Mouse (Mus musculus) ovary, adult 2 months (tissue): ENCODE data around the gene Fchsd2. TPM values are rescaled to one million over a fixed set of nuclear protein-coding genes. Genes with fewer than 3 reads are reported as not detected.

ENCODE experiments used
- polyA plus RNA-seq: library from polyadenylated mRNA; depleted of rRNA; stranded (reverse); fragments of >200 nt; gene quantifications from 2 replicates; pipeline ENCODE4 v1.2.3, GENCODE M21; 2012; rRNA removed

Gene Fchsd2
- 7.9 and 8.6 TPM in 2 replicates for polyA plus RNA-seq

DNA sequence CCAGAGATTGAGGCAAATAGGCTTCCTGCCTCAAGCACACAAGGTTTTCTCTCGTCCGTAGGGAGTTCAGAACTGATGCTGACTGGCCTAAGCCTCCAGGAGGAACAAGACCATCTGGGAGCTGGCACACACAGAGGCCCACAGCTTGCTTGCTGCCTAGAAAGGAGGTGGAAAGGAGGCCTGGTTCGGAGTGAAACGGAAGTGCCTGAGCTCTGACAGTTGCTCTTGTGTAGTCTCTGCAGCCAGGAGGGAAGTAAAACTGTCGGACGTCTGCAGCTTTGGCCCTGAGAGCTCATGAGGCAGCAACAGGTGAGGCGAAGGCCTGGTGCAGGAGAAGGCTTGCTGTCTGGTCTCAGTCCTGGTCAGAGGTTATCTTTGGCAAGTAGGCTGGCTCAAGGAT is at the start of gene Fchsd2:
Fchsd2 (plus strand) TSS at position 246 of the 400 bp plus-strand sequence.

DNA sequence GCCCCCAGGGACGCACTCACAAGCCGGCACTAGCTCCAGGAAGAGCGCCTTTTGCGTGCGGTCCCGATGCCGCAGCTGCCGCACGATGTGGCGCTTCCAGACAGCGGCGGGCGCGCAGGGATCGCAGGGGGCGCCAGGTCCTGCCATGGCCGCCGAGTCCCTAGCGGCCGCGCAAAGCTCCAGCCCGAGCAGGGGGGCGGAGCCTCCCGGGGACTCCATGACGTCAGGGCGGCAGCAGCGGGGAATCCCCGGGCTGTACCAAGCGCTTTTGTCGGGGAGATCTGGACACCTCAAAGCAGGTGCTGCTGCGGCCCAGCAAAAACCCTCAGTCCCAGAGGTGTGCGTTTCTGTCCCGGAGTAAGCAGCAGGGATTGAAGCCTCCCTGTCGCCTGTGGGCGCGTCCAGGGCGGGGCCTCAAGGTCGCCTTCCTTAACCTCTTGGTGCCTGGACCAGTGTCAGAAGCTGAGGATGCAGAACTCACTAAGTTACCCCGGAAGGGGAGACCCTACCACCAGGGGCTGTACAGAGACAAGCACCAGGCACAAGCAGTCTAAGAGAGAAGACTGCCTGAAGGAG is 209.3 kb downstream of the Fchsd2 start, which contains the start of gene Atg16l2:
Atg16l2 (minus strand) TSS at position 371 of the 576 bp plus-strand sequence.

DNA sequence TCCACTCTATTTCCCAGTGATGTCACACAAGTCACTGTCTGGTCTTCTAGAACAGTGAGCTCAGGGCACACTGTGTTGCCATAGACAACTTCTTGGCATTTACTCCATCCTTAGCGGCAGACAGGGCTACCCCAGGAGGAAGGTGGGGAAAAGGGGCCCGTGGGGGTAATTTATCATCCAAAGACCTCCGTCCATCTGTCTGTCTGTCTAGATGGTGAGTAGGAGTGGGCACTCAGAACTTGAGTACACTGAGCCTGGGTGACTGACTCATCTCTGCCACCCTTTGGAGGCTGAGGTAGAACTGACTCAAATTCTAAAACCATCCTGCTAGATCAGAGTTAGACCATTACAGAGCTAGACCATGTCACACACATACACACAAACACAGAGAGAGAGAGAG is 224.4 kb downstream of the Fchsd2 start, which contains the start of gene Stard10:
Stard10 (plus strand) TSS at position 73 of the 400 bp plus-strand sequence.

Other genes starting within 250 kb of the Fchsd2 start
- 14.7 and 15.1 TPM in 2 replicates for gene Relt, start 229.4 kb upstream of the Fchsd2 start, polyA plus RNA-seq
- gene Arhgef17, start 160.8 kb upstream of the Fchsd2 start, polyA plus RNA-seq = 91.9 and 102 TPM in 2 replicates
- 59.2 and 65.4 TPM in 2 replicates for gene P2ry6, start 118.2 kb upstream of the Fchsd2 start, polyA plus RNA-seq
- 4.4 and 5.6 TPM in 2 replicates for gene P2ry2, start 80.0 kb upstream of the Fchsd2 start, polyA plus RNA-seq
- gene Atg16l2, start 209.4 kb downstream of the Fchsd2 start, polyA plus RNA-seq = 44.4 and 44.9 TPM in 2 replicates
- gene Stard10, start 224.2 kb downstream of the Fchsd2 start, polyA plus RNA-seq = 50.9 and 57.7 TPM in 2 replicates